Mouse (Mus musculus) testis, postnatal 14 days (tissue): ENCODE measurements around the gene Bdkrb2.

Experiments used
- DNase-seq: peaks from one replicate; pipeline ENCODE4 v3.0.0; 2021; ENCODE audit warnings: low spot score

Bdkrb2 gene

DNA sequence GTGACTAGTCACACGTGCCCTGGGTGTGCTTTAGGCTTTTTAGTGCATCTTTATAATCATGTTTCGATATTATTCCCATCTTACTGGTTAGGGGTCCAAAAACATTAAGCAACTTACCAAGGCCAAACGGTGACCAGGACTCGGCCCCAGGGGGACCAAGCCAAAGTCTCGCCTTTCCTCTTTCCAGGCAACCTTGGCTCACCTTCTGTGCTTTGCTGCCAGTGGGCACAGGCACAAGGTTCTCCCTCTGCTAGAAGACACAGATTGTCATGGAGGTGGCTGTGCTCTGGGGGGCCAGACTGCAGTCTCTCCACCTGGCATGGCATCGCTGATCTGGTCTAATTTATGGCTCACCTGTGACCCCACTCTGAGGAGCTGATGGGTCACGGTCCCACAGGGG, 27.8 kb downstream of the Bdkrb2 start:
- DNase-seq, result no peak

DNA sequence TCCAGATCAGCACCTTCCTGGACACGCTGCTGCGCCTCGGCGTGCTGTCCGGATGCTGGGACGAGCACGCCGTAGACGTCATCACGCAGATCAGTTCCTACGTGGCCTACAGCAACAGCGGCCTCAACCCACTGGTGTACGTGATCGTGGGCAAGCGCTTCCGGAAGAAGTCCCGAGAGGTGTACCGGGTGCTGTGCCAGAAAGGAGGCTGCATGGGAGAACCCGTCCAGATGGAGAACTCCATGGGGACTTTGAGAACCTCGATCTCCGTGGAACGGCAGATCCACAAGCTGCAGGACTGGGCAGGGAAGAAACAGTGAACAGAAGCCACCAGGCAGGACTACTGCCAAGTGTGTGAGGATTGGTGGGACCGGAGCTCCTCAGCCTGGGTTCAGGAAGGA, 29.3 kb downstream of the Bdkrb2 start:
- DNase-seq, result no peak

DNA sequence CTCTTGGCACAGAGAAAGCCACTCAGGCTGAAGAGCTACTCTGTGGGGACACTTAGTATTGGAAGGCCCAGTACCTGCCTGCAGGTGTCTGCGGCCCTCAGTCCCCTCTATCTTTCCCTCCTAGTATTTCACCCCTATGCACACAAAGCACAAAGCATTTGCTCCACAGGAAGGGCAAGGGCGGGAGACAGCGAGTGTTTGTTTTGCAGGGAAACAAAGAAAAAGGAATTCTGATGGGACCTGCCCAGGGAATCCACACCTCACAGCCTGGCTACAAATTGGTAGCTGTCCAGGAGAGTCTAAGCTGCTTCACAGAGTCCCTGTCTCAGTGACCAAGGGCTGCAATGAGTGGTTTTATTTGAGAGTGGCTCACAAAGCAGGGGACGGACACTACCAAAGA, 30.4 kb downstream of the Bdkrb2 start:
- no peak for DNase-seq

- DNase-seq, result no peak
Observed at GRCm38 (mm10) chr12:105597135-105597534, 34.1 kb downstream of the Bdkrb2 start.

- DNase-seq, result no peak
Observed at GRCm38 (mm10) chr12:105598503-105598902, 35.5 kb downstream of the Bdkrb2 start.

DNA sequence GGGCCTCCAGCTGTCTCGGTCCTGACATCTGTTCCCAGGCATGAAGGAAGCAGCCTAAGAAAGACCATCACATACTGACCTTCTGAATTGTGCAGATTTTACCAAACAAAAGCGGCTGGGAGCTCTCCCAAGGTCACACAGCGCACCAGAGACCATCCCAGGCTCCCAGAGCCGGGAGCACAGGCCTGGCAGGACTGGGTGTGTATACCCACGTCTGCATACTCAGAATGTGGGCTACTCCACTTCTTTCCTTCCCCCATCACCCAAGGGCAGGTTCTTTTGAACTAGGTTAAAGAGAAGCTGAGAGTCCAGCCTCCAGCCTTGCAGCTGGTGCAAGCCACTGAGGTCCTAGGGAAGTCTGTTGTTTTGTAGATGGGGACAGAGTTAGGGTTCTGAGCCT, 36.1 kb downstream of the Bdkrb2 start:
- no peak for DNase-seq

DNA sequence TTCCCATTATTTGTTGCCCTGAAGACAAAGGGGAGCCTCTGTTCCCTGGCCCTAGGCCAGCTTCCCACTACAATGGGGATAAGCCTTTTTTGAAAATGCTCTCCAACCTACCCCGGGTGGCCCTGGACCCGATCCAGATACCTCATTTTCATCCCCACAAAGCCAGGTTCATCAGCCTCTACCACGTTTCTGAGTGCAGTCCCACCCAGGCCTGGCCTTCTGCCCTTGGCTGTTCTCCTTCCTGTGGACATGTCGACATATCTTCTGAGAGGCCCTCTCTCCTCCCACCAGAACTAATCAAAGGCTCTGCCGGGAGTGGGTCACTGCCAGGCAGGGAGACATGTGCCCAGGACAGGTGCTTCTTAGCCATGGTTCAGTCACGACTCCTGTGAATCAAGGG, 38.6 kb downstream of the Bdkrb2 start:
- no peak for DNase-seq

- no peak for DNase-seq
Observed at GRCm38 (mm10) chr12:105602581-105603210, 39.7 kb downstream of the Bdkrb2 start, which contains the start of gene Bdkrb1. Bdkrb1 (plus strand) TSS chr12:105603085.

- DNase-seq, result no peak
Observed at GRCm38 (mm10) chr12:105603904-105604303, 40.9 kb downstream of the Bdkrb2 start.

DNA sequence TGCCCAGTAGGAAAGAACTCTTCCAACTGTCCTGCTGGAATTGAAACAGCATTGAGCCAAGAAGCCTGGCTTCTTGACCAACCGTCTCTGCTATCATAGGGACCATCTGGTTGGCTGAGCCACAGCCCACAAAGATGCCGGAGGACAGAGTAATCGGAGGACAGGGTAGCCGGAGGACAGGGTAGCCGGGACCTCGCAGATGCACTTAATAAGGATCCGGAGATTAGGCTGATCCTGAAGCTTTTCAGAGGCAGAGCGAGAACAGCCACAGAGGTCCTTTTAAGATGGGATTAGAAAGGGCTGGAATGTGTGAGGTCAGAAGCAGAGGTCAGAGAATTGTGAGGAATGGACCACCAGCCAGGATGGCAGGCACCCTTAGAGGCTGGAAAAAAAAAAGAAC, 42.2 kb downstream of the Bdkrb2 start:
- DNase-seq, result no peak

DNA sequence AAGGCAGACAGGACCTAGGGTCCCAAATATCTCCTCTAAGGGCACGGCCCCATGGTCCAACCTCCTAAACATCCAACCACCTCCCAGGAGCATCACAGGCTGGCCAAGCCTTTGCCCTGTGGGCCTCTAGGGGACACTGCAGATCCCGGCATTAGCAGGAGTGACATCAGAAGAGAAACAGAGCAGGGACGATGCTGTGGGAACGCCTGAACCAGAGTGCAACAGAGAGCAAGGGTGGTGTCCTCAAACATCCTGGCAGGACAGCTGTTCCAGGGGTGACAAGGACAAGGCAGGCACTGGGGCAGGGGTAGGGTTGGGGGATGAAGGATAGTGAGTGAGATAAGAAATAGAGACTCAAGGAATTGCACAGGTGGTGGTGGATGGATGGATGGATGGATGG, 43.9 kb downstream of the Bdkrb2 start:
- DNase-seq, result no peak

- no peak for DNase-seq
Observed at GRCm38 (mm10) chr12:105611045-105611444, 48.0 kb downstream of the Bdkrb2 start.

- DNase-seq, result no peak
Observed at GRCm38 (mm10) chr12:105611748-105612147, 48.7 kb downstream of the Bdkrb2 start.

GRCm38 (mm10) chr12:105613559-105613958, 50.5 kb downstream of the Bdkrb2 start:
- no peak for DNase-seq

- no peak for DNase-seq
Observed at GRCm38 (mm10) chr12:105622048-105622447, 59.0 kb downstream of the Bdkrb2 start.

DNA sequence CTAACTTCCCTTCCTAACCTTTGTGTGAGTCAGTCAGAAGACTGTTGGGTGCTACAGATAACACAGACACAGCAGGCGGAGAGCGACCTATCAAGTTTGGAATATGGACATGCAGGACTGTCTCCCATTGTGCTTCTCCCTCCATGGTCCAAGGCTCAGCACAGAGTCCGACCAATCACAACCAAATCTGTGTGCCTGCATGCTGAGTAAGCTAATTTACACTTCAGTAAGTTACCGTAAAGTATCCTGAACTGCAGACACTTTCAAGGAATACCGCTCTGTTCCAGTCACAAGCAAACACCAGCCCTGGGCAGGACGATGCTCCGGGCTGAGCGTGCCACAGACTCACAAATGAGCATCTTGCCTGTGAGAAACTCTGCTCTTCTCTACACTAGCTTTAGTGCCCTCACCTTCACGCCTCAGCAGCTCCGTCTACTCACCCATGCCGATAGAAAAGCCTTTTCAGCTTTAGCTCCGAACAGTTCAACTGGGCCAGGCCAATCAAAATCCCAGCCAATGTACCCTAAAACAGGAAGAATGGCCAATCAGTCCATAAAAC, 60.0 kb downstream of the Bdkrb2 start:
- DNase-seq, result no peak

DNA sequence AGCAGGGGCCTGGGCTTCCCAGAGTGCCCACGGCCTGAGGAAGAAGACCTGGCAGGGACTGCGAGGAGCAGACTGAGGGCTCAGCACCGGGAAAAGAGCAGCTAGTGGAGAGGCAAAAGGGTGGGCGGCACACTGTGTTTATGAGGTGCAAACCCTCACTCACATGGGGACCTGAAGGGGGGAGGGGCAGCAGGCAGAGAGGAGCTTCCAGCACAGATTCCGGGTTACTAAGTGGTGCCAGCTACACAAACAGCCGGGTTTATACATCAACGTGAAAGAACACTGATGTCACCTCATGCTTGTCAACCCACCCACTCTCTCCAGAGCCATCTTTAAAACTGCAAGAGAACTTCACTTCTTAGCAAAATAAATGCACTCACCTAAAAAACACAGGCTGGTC, 62.8 kb downstream of the Bdkrb2 start:
- DNase-seq, result no peak

DNA sequence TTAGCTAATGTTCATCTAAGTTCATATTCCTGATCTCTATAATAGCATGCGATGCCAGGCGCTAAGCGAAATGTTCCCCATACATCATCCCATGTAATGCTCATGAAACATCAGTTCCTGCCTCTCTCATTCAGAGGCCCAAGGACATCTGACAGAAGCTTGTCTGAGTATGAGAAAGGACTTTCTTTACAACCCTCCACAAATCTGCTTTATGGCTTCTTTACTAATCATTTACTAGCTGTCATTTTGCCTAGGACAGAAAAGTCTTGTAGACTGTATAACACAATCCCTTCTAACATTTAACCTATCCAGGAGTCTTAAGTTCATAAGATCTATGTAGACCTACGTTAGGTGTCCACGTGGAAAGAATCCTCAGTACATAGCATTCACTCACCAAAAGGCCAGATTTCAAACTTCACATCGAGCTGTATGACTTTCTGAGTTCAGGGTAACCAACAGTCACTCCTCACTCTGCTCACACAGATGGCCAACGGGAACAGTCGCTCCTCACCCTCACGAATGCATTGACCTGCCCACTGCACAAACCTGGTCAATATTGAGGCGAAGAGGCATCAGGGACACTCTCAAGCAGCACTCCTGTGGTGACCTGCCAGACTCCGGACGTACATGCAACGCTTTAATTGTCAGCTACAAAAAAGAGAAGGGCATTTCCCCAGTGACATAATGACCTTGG, 71.5 kb downstream of the Bdkrb2 start:
- DNase-seq, result no peak

GRCm38 (mm10) chr12:105636551-105636950, 73.5 kb downstream of the Bdkrb2 start:
- no peak for DNase-seq

DNA sequence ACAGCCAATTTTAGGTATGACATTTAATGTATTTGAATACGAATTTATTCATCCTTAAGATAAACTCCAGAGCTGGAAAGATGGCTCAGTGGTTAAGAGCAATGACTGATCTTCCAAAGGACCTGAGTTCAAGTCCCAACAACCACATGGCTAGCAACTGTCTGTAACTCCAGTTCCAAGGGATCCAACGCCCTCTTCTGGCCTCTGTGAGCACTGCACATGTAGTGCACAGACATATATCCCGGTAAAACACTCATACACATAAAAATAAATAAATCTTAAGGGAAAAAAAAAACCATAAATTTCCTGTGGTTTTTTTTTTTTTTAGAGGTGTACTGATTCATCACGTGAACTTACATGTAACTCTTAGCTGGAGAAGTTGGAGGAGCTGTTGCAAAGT, 74.5 kb downstream of the Bdkrb2 start:
- no peak for DNase-seq

DNA sequence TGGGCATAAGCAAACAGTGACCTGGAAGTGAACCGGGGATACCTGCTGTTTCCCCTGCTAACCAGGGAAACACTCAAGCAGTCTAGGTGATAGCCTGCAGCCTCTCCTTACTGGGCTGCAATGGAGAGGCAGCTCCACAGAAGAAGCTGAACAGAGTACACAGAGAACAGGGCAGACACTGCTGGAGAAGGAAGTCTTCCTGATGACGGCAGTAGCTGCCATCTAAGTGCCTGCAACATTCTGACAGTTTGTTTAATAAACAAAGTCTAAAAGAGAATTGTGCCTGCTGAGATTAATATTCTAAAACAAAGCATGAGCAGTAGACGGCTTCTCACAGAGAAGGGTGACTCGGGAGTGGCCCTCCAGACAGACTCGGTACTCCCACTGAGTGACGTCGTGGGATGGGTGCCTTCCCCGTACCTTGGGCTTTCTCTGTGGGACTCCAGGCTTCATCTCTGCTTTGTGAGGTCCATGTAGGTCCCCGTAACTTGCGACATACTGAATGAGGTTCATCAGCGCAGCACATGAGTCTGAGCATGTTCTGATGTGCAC, 79.8 kb downstream of the Bdkrb2 start:
- no peak for DNase-seq
